Mouse (Mus musculus) stomach, embryonic 14.5 days (tissue): ENCODE measurements at regions not wholly inside any gene's neighbourhood (a gene's known extent, or its start where the extent isn't known, plus 50 kb on each side); places are given as distances from the start of the nearest gene placed in this dataset.

Experiments used
- ATAC-seq: fragments of 200-750 bp; cut with Nextera tagmentation; 2 replicates; pipeline ENCODE4 v1.8.0; 2017; ENCODE audit warnings: low read depth, moderate TSS enrichment; ENCODE audit not compliant: insufficient number of reproducible peaks, insufficient read depth, low FRiP score
- H3K27ac ChIP-seq: fragments of 300-500 bp; sonication (generic); 2 replicates; pipeline ENCODE4 v1.5.1; 2014; ENCODE audit warnings: mild to moderate bottlenecking, low read length, moderate library complexity, mixed read lengths
- H3K27me3 ChIP-seq: fragments of 300-500 bp; sonication (generic); 2 replicates; pipeline ENCODE4 v1.6.1; 2014; ENCODE audit warnings: low read length, control low read depth, mixed read lengths; ENCODE audit not compliant: control insufficient read depth, insufficient read depth
- H3K36me3 ChIP-seq: fragments of 300-500 bp; sonication (generic); 2 replicates; pipeline ENCODE4 v1.6.1; 2014; ENCODE audit warnings: mild to moderate bottlenecking, control low read depth, low read length, moderate library complexity, mixed read lengths; ENCODE audit not compliant: control insufficient read depth, insufficient read depth
- H3K4me1 ChIP-seq: fragments of 300-500 bp; sonication (generic); 2 replicates; pipeline ENCODE4 v1.6.1; 2014; ENCODE audit warnings: low read length, control low read depth, mixed read lengths; ENCODE audit not compliant: control insufficient read depth, insufficient read depth
- H3K4me2 ChIP-seq: fragments of 300-500 bp; sonication (generic); replicated peaks from 2 replicates; pipeline ENCODE4 v1.6.1; 2014; ENCODE audit warnings: low read depth, low read length, control low read depth
- H3K4me3 ChIP-seq: fragments of 300-500 bp; sonication (generic); 2 replicates; pipeline ENCODE4 v1.5.1; 2014; ENCODE audit warnings: low read depth, low read length, control low read depth
- H3K9ac ChIP-seq: fragments of 300-500 bp; sonication (generic); replicated peaks from 2 replicates; pipeline ENCODE4 v1.6.1; 2014; ENCODE audit warnings: low read depth, mild to moderate bottlenecking, control low read depth, low read length, moderate library complexity, mixed read lengths
- H3K9me3 ChIP-seq: fragments of 300-500 bp; sonication (generic); 2 replicates; pipeline ENCODE4 v1.6.1; 2016; ENCODE audit warnings: low read depth, low read length, control low read depth; ENCODE audit not compliant: control insufficient read depth
- WGBS: fragments of 180-500 bp; shearing (Covaris S2); extraction: QIAGEN DNeasy Blood & Tissue Kit; methylation state at CpG from one replicate; pipeline ENCODE4 v1.1.7; 2014; 5-methylcytosine and 5-hydroxymethylcytosine counted together

DNA sequence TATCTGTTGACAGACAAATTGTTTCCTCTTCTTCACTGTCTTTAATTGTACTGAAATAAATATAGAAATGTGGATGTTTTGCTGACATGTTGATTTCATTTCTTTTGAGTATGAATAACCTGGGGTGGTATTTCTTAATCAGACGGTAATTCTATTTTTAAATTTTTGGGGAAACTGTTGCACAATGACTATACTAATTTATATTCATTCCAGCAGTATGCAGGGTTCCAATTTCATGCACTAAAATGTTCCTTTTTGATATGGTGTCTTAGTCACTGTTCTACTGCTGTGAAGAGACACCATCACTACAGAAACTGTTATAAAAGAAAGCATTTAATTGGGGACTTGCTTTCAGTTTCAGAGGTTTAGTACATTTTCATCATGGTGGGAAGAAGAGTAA, 119.2 kb upstream of the Paip1 start:
- no peak overlapping the region for H3K4me3 ChIP-seq
- no peaks in the 10 kb centered on the region for H3K9me3 ChIP-seq
- H3K36me3 ChIP-seq, result no peaks in the 10 kb centered on the region
- H3K27me3 ChIP-seq, result no peaks in the 10 kb centered on the region
- H3K9ac ChIP-seq, result no peak overlapping the region
- no peak overlapping the region for H3K27ac ChIP-seq
- ATAC-seq, result no peak
- WGBS, result 92% methylated on average over 1 of the region's 1 CpGs
- no peak overlapping the region for H3K4me2 ChIP-seq
- no peaks in the 10 kb centered on the region for H3K4me1 ChIP-seq

DNA sequence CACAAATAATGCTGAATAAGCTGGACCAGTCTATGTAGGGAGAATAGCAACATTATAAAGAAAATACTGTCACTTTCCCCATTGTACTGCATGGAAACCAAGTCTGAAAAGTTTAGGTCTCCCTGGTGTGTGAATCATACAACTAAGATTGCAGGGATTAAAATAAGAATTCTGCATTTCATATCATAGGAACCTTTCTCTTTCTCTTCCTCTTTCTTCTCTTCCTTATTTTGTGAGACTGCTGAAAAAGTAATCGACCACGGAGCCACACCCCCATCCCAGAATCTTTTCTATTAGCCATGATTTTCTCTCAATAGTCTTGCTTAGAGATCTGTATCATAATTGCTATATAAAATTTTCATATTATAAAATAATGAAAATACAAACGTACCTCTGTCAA, 118.4 kb upstream of the Paip1 start:
- WGBS, result 83% methylated on average over 3 of the region's 3 CpGs
- no peak overlapping the region for H3K9ac ChIP-seq
- ATAC-seq, result no peak
- H3K27ac ChIP-seq, result no peak overlapping the region
- no peaks in the 10 kb centered on the region for H3K27me3 ChIP-seq
- H3K4me3 ChIP-seq, result no peak overlapping the region
- H3K9me3 ChIP-seq, result no peaks in the 10 kb centered on the region
- no peaks in the 10 kb centered on the region for H3K36me3 ChIP-seq
- H3K4me2 ChIP-seq, result no peak overlapping the region
- H3K4me1 ChIP-seq, result no peaks in the 10 kb centered on the region

DNA sequence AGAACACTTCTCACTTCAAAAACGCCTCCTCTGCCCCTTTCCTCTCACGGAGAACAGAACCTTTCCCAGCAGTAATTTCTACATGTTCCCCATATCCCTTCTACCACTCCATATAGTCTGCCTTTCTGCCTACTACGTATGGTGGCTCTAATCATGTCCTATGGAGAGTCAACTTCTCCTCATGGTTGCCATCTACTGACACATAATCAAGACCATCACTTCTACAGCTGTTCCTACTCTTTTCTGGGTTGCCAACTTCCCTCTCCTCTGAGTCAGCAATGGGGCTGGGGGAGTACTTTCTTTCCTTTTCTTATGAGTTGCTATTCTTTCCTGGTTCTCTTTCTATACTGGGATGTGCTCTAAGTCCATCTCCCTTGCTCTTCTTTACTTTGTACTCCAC, 114.0 kb upstream of the Paip1 start:
- H3K4me3 ChIP-seq, result no peak overlapping the region
- no peak overlapping the region for H3K9ac ChIP-seq
- no peak overlapping the region for H3K4me2 ChIP-seq
- no peak for ATAC-seq
- no peaks in the 10 kb centered on the region for H3K9me3 ChIP-seq
- no peaks in the 10 kb centered on the region for H3K27me3 ChIP-seq
- H3K36me3 ChIP-seq, result no peaks in the 10 kb centered on the region
- no peaks in the 10 kb centered on the region for H3K4me1 ChIP-seq
- WGBS, result 84% methylated on average over 3 of the region's 3 CpGs
- H3K27ac ChIP-seq, result no peak overlapping the region

DNA sequence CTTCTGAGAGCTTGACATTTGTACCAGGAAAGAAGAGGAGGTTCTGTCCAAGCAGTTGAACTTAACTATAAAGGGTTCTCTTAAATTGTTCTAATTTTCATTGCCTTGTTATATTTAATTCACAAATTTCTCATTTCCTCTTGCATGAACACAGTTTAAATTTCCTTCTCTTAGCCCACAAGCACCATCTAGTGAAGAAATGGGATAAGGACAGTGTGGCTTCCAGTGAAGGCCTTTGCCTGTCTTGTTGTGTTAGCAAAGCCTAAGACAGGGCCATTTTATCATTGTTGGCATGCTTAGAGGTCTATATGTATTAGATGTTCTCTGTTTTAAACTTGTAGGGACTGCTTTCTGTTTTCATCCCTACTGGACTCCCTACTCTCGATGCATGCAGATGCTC, 110.0 kb upstream of the Paip1 start:
- no peak overlapping the region for H3K4me2 ChIP-seq
- no peaks in the 10 kb centered on the region for H3K4me1 ChIP-seq
- H3K27ac ChIP-seq, result no peak overlapping the region
- no peaks in the 10 kb centered on the region for H3K36me3 ChIP-seq
- no peak overlapping the region for H3K9ac ChIP-seq
- H3K27me3 ChIP-seq, result no peaks in the 10 kb centered on the region
- ATAC-seq, result no peak
- H3K4me3 ChIP-seq, result no peak overlapping the region
- H3K9me3 ChIP-seq, result no peaks in the 10 kb centered on the region
- WGBS, result 64% methylated on average over 1 of the region's 1 CpGs

DNA sequence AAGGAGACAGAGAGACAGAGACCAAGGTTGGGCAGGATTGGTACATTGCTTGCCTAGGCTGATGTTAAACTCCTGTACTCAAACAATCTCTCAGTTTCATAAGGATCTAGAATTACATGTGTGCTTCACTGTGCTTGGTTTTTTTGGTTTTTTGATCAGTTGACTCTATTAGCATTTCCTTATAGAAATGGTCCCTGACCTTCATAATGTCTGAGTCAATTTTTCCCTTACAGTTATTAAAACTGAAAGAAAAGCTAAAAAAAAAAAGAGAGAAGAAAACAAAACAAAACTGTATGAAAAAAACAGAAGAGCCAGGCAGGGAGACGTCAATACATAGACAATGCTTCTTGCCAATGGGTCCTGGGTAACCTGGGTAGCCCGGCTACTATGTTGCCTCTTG, 102.9 kb upstream of the Paip1 start:
- Histone ChIP-seq H3K27me3 (no peaks in the 10 kb centered on the region), H3K4me1 (no peaks in the 10 kb centered on the region), H3K4me3 (no peak overlapping the region), H3K36me3 (no peaks in the 10 kb centered on the region), H3K4me2 (no peak overlapping the region), H3K27ac (no peak overlapping the region), H3K9me3 (no peaks in the 10 kb centered on the region), H3K9ac (no peak overlapping the region)
- WGBS, result 90% methylated on average over 2 of the region's 2 CpGs
- no peak for ATAC-seq

DNA sequence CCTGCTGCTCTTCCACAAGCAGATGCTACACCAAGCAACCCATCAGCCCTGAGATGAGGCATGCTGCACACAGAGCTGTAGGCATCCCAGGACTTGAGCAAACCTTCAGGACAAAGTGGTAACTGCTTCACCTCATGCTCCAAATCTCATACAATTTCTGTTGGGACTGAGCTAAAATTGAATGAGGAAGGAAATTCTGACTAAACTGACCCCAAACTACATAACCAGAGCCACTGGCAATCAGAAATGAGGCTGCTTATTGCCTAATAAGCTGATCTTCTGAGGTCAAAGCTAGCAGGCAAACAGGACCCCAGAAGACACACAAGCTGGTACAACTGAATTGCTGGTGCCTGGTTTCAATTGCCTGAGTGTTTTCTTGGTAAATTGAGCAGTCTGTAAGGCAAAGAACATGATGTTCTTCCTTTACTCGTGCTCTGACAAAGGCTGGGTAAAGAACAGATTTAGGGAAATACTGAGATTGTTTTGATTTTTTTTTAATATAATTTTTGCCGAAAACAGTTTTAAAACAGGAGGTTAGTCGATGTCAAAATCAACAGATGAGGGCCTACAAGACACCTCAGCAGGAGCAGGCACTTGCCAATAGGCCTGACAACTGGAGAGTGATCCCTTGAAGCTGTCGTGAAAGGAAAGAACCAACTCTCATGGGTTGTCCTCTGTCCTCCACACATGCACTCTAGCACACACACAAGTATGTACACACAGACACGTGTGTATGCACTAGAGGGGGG, 101.3 kb upstream of the Paip1 start:
- H3K4me2 ChIP-seq, result no peak overlapping the region
- H3K9me3 ChIP-seq, result no peaks in the 10 kb centered on the region
- H3K4me3 ChIP-seq, result no peak overlapping the region
- H3K27ac ChIP-seq, result no peak overlapping the region
- no peak for ATAC-seq
- no peaks in the 10 kb centered on the region for H3K4me1 ChIP-seq
- H3K36me3 ChIP-seq, result no peaks in the 10 kb centered on the region
- no peaks in the 10 kb centered on the region for H3K27me3 ChIP-seq
- 89% methylated on average over 5 of the region's 5 CpGs for WGBS
- H3K9ac ChIP-seq, result no peak overlapping the region

DNA sequence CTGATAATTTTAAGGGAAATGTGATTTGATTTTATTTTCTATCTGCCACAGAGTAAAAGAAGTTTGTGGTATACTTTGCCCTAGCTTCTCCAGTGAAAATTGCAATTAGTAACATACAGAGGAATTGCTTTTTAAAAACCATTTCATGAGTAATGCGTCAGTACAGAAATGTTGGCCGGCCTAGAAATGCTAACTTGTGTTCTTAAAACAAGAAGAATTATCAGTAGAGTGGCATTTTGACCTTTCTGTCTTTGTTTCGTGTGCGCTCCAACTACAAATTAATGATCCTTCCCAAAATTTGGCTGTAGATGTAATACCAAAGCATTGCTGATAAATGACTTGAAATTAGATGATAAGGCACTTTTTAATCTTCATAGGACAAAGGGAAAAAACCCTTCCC, 99.7 kb upstream of the Paip1 start:
- H3K27ac ChIP-seq, result no peak overlapping the region
- no peak overlapping the region for H3K4me3 ChIP-seq
- H3K9ac ChIP-seq, result no peak overlapping the region
- no peak for ATAC-seq
- H3K36me3 ChIP-seq, result 0 out of 2 replicates have a peak, but pooled peaks cover under 1% of the 10 kb centered on the region
- no peaks in the 10 kb centered on the region for H3K9me3 ChIP-seq
- no peaks in the 10 kb centered on the region for H3K4me1 ChIP-seq
- no peak overlapping the region for H3K4me2 ChIP-seq
- no peaks in the 10 kb centered on the region for H3K27me3 ChIP-seq
- WGBS, result 65% methylated on average over 4 of the region's 4 CpGs

DNA sequence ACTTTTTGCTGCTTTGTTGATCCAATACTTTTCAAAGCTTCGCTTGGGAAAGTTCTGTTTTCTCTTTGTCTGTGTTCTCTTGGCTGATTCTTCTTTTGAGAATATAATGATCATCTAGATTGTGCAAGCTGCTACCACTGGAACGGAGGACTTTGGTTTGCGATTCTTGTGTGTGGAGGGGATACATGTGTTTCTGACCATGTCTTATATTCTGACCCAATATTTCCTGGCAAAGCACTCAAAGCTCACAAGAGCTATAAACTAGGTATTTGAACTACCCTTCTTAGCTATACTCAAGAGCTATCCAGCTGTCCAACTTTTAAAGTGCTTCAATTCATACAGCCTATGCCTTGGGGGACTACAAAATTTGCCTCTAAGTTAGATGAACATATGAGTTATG, 96.6 kb upstream of the Paip1 start:
- H3K4me2 ChIP-seq, result no peak overlapping the region
- no peak for ATAC-seq
- H3K9me3 ChIP-seq, result no peaks in the 10 kb centered on the region
- no peaks in the 10 kb centered on the region for H3K4me1 ChIP-seq
- H3K27me3 ChIP-seq, result no peaks in the 10 kb centered on the region
- no peak overlapping the region for H3K27ac ChIP-seq
- H3K36me3 ChIP-seq, result peaks cover 9% of the 10 kb centered on the region
- WGBS, result 94% methylated on average over 3 of the region's 3 CpGs
- no peak overlapping the region for H3K9ac ChIP-seq
- H3K4me3 ChIP-seq, result no peak overlapping the region

DNA sequence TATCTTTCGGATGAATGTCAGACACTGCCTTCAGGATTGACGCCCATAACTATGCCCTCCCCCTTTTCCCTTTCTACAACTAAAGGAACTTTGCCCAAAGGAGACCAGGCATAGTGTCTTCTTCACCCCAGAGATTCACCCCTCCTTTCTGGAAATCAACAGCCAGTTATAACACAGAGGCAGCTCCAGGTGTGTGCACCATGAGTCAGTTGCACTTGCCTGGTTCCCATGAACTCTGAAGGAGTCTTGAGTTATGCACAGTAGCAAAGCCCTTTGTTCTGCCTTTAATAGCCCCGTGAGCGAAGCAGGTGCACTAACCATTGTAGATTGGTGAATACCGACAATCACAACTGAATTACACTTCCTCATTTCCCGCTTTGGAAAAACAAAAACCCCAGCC, 94.5 kb upstream of the Paip1 start:
- no peak overlapping the region for H3K4me2 ChIP-seq
- no peak for ATAC-seq
- WGBS, result 79% methylated on average over 6 of the region's 6 CpGs
- no peak overlapping the region for H3K9ac ChIP-seq
- no peaks in the 10 kb centered on the region for H3K27me3 ChIP-seq
- no peak overlapping the region for H3K27ac ChIP-seq
- no peak overlapping the region for H3K4me3 ChIP-seq
- H3K9me3 ChIP-seq, result no peaks in the 10 kb centered on the region
- H3K4me1 ChIP-seq, result no peaks in the 10 kb centered on the region
- peaks cover 9% of the 10 kb centered on the region for H3K36me3 ChIP-seq
